Mouse (Mus musculus): Measurements from ENCODE around the gene Col6a5.
"Not testable (repeated sequence)": the region's sequence is repeated elsewhere in the genome, so short reads cannot be mapped to it uniquely, and the experiment has no call there.

Col6a5 gene

GRCm38 (mm10) chr9:105910166-105910565 lies 50.3 kb downstream of the Col6a5 start:
- no peak for DNase-seq (ENCODE audit: low read depth, low spot score)

- DNase-seq (ENCODE audit: low read depth, low spot score), result no peak
These were observed 51.1 kb downstream of the Col6a5 start for GRCm38 (mm10) chr9:105909352-105909751.

GRCm38 (mm10) chr9:105907411-105907810 lies 53.0 kb downstream of the Col6a5 start:
- no peak for DNase-seq (ENCODE audit: low read depth, low spot score)

GRCm38 (mm10) chr9:105887521-105887920 lies 72.9 kb downstream of the Col6a5 start:
- DNase-seq (ENCODE audit: low read depth, low spot score), result peak; percentile 71

GRCm38 (mm10) chr9:105884656-105885430 lies 75.6 kb downstream of the Col6a5 start:
- no peak for DNase-seq (ENCODE audit: low read depth, low spot score)

- DNase-seq (ENCODE audit: low read depth, low spot score), result no peak
These were observed 79.7 kb downstream of the Col6a5 start for GRCm38 (mm10) chr9:105880743-105881142.

- DNase-seq (ENCODE audit: low read depth, low spot score), result no peak
These were observed 81.9 kb downstream of the Col6a5 start for GRCm38 (mm10) chr9:105878365-105879108.

GRCm38 (mm10) chr9:105876124-105876523 lies 84.3 kb downstream of the Col6a5 start:
- DNase-seq (ENCODE audit: low read depth, low spot score), result no peak

- no peak for DNase-seq (ENCODE audit: low read depth, low spot score)
These were observed 88.8 kb downstream of the Col6a5 start for GRCm38 (mm10) chr9:105871643-105872042.

- peak; percentile 50 for DNase-seq (ENCODE audit: low read depth, low spot score)
These were observed 102.7 kb downstream of the Col6a5 start for GRCm38 (mm10) chr9:105857773-105858172.

- no peak for DNase-seq (ENCODE audit: low read depth, low spot score)
These were observed 107.7 kb downstream of the Col6a5 start for GRCm38 (mm10) chr9:105852778-105853065.

- no peak for DNase-seq (ENCODE audit: low read depth, low spot score)
These were observed 108.2 kb downstream of the Col6a5 start for GRCm38 (mm10) chr9:105852015-105852777.

GRCm38 (mm10) chr9:105851011-105851410 lies 109.4 kb downstream of the Col6a5 start:
- DNase-seq (ENCODE audit: low read depth, low spot score), result no peak

- no peak for DNase-seq (ENCODE audit: low read depth, low spot score)
These were observed 112.0 kb downstream of the Col6a5 start for GRCm38 (mm10) chr9:105848396-105848795.

- no peak for DNase-seq (ENCODE audit: low read depth, low spot score)
These were observed 113.2 kb downstream of the Col6a5 start for GRCm38 (mm10) chr9:105847261-105847660.

GRCm38 (mm10) chr9:105841386-105841785 lies 119.1 kb downstream of the Col6a5 start:
- DNase-seq (ENCODE audit: low read depth, low spot score), result not testable (repeated sequence)

GRCm38 (mm10) chr9:105839147-105839515 lies 121.3 kb downstream of the Col6a5 start:
- DNase-seq (ENCODE audit: low read depth, low spot score), result no peak

- no peak for DNase-seq (ENCODE audit: low read depth, low spot score)
These were observed 121.9 kb downstream of the Col6a5 start for GRCm38 (mm10) chr9:105838396-105839146.

- DNase-seq (ENCODE audit: low read depth, low spot score), result no peak
These were observed 124.9 kb downstream of the Col6a5 start for GRCm38 (mm10) chr9:105835587-105835986.

GRCm38 (mm10) chr9:105834799-105835198 lies 125.6 kb downstream of the Col6a5 start:
- DNase-seq (ENCODE audit: low read depth, low spot score), result no peak

GRCm38 (mm10) chr9:105831291-105831690 lies 129.2 kb downstream of the Col6a5 start:
- no peak for DNase-seq (ENCODE audit: low read depth, low spot score)

Data from CD4-positive, CD25-positive, alpha-beta regulatory T cell, adult 2 months (primary cell).